Mouse (Mus musculus): ENCODE results near the gene Gpr55.

DNA sequence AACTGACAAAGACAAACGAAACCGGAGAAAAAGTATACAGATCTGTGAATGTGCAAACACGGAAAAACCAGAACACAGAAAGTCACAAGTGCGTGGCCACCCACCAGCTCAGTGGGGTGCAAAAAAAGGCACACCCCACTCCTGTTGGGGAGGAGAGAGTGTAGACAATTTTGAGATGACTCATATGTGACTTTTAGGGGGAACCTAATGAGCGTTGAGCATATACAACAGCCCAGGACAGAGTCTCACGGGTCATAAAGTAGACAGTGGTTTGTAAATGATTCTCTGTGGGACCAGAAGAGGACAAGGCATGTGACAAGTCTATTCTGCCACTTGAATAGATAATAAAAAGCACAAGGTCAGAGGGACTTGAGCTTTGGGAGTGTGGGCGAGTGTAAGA, 27.6 kb downstream of the Gpr55 start:
- TF ChIP-seq CHD2 (IDR thresholded peaks at IDR 0.05; ENCODE audit: low read depth, low read length) (no peak), ZNF384 (IDR thresholded peaks at IDR 0.05; ENCODE audit: low read depth, low read length) (no peak), MAFK (IDR thresholded peaks at IDR 0.05; ENCODE audit: insufficient read depth, low read depth, low read length) (no peak)

All from ES-E14 (cell line).